Mouse (Mus musculus): Measurements from ENCODE around the gene Sult1a1.
"Not testable (repeated sequence)": the region's sequence is repeated elsewhere in the genome, so short reads cannot be mapped to it uniquely, and the experiment has no call there.

Gene Sult1a1

GRCm38 (mm10) chr7:126665269-126665668 lies 11.0 kb downstream of the Sult1a1 start:
- CTCF ChIA-PET, result no interaction called here

GRCm38 (mm10) chr7:126663646-126664045 lies 12.6 kb downstream of the Sult1a1 start:
- CTCF ChIA-PET, result interaction anchor here (0.8 kb wide), 1 partner anchor 1213 kb away, joined by 3 read pairs; the partner anchor contains the start of gene Zfp668

DNA sequence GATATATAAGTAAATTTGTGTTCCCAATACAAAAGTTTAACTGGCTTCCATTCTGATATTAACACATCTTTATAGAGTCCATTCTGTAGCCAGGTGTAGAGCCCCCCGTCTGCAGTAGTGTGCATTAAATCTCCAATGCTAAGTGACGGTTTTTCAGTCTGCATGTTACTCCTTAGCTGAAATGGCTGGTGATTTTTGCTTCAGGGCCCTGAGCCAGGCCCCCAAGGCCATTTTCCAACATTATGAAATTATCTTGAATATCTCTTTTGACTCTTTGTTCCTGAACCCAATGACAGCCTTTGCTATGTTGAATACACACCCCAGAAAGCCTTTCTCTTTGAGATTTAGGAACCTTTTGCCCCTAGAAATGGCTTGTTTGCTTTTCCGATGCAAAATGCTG lies 16.5 kb downstream of the Sult1a1 start:
- CTCF ChIA-PET, result no interaction called here

GRCm38 (mm10) chr7:126657522-126657921 lies 18.7 kb downstream of the Sult1a1 start:
- CTCF ChIA-PET, result no interaction called here

GRCm38 (mm10) chr7:126655695-126656094 lies 20.5 kb downstream of the Sult1a1 start:
- CTCF ChIA-PET, result no interaction called here

DNA sequence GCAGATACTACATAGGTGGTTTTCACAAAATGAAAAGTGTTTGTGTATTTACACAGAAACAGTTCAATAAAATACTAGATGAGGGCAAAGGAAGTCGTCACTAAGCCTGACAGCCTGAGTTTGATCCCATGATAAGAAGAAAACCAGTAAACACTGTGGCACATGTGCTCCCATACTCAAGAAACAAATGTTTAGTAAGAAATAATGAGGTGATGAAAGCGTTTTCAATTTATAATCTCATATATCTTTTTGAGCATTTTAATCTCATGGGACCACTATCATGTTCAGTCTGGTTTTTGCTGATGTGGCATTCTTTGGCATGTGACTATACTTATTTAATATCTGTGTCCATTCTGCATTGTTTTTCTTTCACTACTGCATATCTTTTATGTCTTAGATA lies 22.2 kb downstream of the Sult1a1 start:
- CTCF ChIA-PET, result no interaction called here

DNA sequence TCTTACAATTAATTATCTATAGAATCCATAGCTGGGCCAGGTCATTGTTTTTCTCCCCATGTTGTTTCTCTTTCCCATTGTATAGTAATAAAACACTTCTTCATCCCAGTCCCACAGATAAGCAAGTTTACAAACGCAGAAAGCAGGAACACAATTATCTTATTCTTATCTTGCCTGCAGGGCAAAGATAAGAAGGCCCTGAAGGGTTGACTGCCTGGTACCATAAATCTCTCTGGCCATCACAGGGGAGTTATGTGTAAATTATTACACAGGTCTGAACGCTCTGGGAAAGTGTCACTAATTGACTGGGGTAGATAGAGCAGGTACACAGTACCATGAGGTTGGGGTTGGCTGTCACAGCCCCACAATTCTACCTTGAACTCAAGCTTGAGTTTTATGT lies 25.4 kb downstream of the Sult1a1 start:
- CTCF ChIA-PET, result no interaction called here

- CTCF ChIA-PET, result no interaction called here
Observed at GRCm38 (mm10) chr7:126649231-126650051, 26.8 kb downstream of the Sult1a1 start, which contains the start of gene Sgf29. Gene Sgf29 (plus strand): TSS chr7:126649309.

- CTCF ChIA-PET, result no interaction called here
Observed at GRCm38 (mm10) chr7:126648486-126648885, 27.7 kb downstream of the Sult1a1 start.

DNA sequence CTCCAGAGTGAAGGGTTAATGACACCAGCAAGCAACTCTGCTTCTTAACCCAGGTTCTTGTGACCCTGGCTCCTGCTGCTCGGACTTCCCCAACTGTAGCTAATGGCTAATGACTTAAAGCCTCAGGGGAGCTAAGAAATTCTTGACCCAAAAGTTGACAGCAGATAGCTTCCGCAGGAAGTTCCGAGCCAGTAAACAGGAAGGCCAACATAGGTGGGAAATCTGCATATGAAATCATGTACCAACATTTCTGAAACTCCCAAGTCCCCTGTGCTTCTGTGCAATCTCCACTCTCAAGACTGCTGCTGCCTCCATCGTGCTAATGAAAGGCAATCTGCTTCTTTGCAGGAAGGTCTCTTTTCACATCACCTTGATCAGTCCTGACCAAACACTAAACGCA lies 30.5 kb downstream of the Sult1a1 start:
- CTCF ChIA-PET, result interaction anchor here (1.0 kb wide), 1 partner anchor 50 kb away, joined by 3 read pairs; no protein-coding TSS in a partner anchor

DNA sequence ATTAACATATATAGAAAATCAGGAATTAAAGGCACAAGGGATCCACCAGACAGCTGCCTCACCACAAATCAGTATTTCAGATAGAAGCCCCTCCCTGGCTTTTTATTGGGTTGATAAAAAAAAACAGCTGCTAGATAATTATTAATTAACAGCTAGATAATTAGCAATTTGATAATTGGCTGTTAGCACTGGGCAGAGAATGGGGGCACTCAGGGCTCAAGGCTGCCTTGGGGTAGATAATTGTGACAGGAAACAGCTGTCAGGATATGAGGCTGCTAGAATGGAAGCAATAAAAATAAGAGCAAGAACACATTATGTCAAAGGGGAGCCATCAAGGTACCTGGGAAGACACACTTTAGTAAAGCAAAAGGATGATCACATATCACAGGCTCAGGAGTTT lies 31.3 kb downstream of the Sult1a1 start:
- CTCF ChIA-PET, result interaction anchor here (1.0 kb wide), 1 partner anchor 51 kb away, joined by 3 read pairs; no protein-coding TSS in a partner anchor

DNA sequence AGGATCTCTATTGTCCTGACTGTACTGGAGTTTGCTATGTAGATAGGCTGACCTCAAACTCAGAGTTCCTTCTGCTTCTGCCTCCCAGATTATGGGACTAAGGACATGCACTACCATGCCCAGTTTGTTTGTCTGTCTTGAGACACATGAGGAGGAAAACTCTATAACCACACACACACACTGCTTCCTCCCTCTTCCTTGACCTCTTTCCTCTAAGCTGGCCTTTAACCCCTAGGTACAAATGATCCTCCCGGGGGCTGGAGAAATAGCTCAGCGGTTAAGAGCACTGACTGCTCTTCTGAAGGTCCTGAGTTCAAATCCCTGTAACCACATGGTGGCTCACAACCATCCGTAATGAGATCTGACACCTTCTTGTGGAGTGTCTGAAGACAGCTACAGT lies 31.9 kb downstream of the Sult1a1 start:
- CTCF ChIA-PET, result interaction anchor here (1.0 kb wide), 1 partner anchor 52 kb away, joined by 3 read pairs; no protein-coding TSS in a partner anchor

GRCm38 (mm10) chr7:126643244-126643617 lies 33.0 kb downstream of the Sult1a1 start:
- CTCF ChIA-PET, result not testable (repeated sequence)

- CTCF ChIA-PET, result interaction anchor here (0.7 kb wide), 1 partner anchor 9 kb away, joined by 5 read pairs; no protein-coding TSS in a partner anchor
Observed at GRCm38 (mm10) chr7:126642545-126643243, 33.5 kb downstream of the Sult1a1 start.

DNA sequence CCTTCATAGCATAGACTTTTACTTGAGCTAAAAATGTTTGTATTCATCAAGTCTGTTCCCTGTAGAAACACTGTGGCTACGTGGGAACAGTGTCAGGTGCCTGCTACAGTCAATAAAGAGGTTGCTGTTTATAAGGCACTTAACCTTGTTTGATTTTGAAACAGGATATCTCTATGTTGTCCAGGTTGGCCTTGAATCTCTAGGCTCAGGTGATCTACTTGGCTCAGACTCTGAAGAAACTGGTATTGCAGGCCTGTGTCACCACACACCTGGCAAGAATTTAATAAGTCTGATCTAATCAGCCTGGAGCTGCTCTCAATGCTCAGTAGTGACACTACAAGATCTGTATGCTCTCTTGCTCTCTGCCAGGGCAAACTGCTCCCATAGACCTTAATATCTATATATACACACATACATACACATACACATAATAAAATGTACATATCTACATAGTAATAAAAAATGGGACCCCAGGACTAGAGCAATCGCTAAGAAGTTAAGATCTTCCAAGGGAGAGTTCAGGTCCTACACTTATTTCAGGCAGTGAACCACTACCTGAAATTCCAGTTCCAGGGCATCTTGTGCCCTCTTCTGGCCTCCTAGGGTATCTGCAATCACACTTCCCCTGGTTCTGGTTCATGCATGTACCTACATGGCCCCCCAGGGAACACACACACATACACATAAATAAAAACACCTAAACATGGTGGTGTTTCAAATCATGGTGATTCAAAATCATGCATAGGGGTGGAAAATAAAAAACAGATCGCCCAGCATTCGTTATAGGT lies 39.3 kb downstream of the Sult1a1 start:
- CTCF ChIA-PET, result no interaction called here

DNA sequence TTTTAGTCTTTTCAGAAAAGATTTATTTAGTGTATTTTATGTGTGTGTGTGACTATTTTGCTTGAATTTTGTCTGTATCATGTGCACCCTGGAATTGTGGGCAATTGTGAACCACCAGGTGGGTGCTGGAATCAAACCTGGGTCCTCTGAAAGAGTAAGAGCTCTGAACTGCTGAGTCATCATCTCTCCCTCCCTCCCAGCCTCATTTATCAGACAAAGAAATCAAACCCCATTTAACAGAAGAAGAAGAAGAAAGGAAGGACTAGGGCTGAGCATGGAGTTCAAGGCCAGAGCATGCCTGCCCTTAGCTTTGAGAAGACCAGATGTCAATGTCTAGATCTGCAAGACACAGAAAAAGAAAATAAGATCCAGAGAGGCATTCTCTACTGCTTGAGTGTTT lies 40.9 kb downstream of the Sult1a1 start:
- CTCF ChIA-PET, result no interaction called here

GRCm38 (mm10) chr7:126632478-126632877 lies 43.8 kb downstream of the Sult1a1 start:
- CTCF ChIA-PET, result interaction anchor here (0.5 to 0.6 kb wide), 2 partner anchors 23 to 195 kb away, joined by 3 read pairs; no protein-coding TSS in a partner anchor

DNA sequence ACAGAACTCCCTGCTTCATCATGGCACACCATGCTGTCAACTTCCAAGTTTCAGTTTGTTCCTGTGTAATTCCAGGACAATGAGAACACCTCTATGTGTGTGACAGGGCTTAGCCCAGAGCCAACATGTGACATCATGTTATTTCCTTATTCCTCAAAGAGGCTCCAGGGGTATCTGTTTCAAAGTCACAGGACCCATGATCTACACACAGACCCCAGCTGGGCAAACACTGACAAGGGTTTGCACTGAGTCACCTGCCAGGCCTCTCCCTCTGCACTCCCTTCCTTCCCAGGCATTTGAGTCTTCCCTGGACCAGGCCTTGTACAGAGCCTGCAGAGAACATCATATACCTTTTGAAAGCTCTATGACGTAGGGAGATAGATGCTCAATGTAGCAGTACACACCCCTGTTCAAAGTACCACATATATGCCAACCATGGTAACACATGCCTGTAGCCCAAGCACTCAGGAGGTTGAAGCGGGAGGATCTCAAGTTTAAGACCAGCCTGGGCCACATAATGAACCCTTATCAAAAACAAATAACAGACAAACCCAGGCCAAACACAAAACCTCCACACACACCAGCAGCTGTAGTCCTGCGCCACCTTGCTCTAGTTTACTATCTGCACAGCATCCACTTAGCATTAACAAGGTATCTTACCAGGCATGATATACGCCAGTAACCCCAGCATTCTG lies 45.3 kb downstream of the Sult1a1 start, which contains the start of gene Nupr1:
TSS of gene Nupr1 (minus strand) at position 38 of the 695 bp plus-strand sequence.
- CTCF ChIA-PET, result no interaction called here

DNA sequence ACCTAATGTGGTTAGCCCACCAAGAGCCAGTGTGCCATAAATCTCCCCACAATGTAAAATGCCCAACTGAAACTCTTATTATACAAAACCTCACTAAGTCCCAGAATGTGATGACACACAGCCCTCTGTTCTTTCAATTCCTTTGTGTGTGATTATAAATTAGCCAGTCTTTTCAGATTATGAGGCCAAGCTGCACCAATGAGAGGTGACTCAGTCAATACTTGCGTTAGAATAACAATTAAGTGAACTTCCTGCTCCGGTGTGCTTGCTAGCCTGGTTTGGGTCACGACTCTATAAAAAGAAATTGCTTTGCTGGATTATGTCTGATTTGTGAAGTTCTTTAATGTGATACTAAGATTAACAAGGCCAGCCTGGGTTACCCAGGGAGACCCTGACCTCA lies 46.3 kb downstream of the Sult1a1 start:
- CTCF ChIA-PET, result no interaction called here

GRCm38 (mm10) chr7:126628111-126628510 lies 48.1 kb downstream of the Sult1a1 start:
- CTCF ChIA-PET, result no interaction called here
